16 mouse cellular contexts compared by ENCODE assay signal in genomic region chr5:33203171-33203565, GRCm38 (mm10). TPM values are rescaled to one million over a fixed set of nuclear protein-coding genes. Genes with fewer than 3 reads are reported as not detected.
DNase-seq lines count a peak whose midpoint lies in the region; ATAC-seq and TF ChIP-seq lines count a peak whose summit lies in the region.
"Had no signal": no experiment of that assay in that cellular context is flagged by ENCODE, and none has a peak within 500 bp of the region (broad histone marks: within the 10 kb centered on the region; RNA-seq: fewer than 3 reads in every experiment).

No protein-coding gene starts in this region.

- H3K4me3 ChIP-seq in intestine, embryonic 15.5 days (replicated peaks): no peak overlapping the region
- no peak overlapping the region for H3K4me3 ChIP-seq in intestine, postnatal 0 days (ENCODE audit: low read depth, low read length)
- no peak overlapping the region for H3K4me3 ChIP-seq in lung, embryonic 16.5 days (ENCODE audit: low read length)
- no peak overlapping the region for H3K4me3 ChIP-seq in kidney, adult 2 months (ENCODE audit: insufficient read depth, low read depth, low read length)
- H3K4me3 ChIP-seq: forebrain, embryonic 12.5 days; forebrain, embryonic 15.5 days; heart, adult 2 months had no signal

- H3K27me3 ChIP-seq in intestine, embryonic 15.5 days (replicated peaks): no peaks in the 10 kb centered on the region
- no peaks in the 10 kb centered on the region for H3K27me3 ChIP-seq in intestine, postnatal 0 days (replicated peaks; ENCODE audit: control insufficient read depth, insufficient read depth, low read length)
- H3K27me3 ChIP-seq in lung, embryonic 16.5 days (ENCODE audit: control insufficient read depth, insufficient read depth, low read depth, low read length): no peaks in the 10 kb centered on the region; the same call in 1 of the 2 replicates
- no peaks in the 10 kb centered on the region for H3K27me3 ChIP-seq in kidney, adult 2 months (replicated peaks; ENCODE audit: control insufficient read depth, insufficient read depth, low read length)
- H3K27me3 ChIP-seq: embryonic facial prominence, embryonic 12.5 days; forebrain, embryonic 15.5 days; Patski had no signal

- no peak overlapping the region for H3K9ac ChIP-seq in intestine, embryonic 15.5 days
- no peak overlapping the region for H3K9ac ChIP-seq in intestine, postnatal 0 days (ENCODE audit: low read depth, low read length)
- no peak overlapping the region for H3K9ac ChIP-seq in lung, embryonic 16.5 days (ENCODE audit: low read length)
- H3K9ac ChIP-seq: embryonic facial prominence, embryonic 12.5 days; embryonic facial prominence, embryonic 15.5 days; forebrain, embryonic 12.5 days; forebrain, embryonic 15.5 days; hindbrain, embryonic 14.5 days had no signal

- no peak for DNase-seq in lung, postnatal 36 days
- DNase-seq in kidney, adult 2 months: no peak

- H3K4me2 ChIP-seq in intestine, embryonic 15.5 days (replicated peaks): no peak overlapping the region
- H3K4me2 ChIP-seq in intestine, postnatal 0 days (replicated peaks; ENCODE audit: low read depth): no peak overlapping the region
- H3K4me2 ChIP-seq in lung, embryonic 16.5 days (ENCODE audit: low read depth, low read length): no peak overlapping the region

- WGBS in intestine, embryonic 15.5 days: 81% methylated on average over 6 of the region's 6 CpGs
- WGBS in intestine, postnatal 0 days: 74% methylated on average over 6 of the region's 6 CpGs
- WGBS in lung, embryonic 16.5 days: 71% methylated on average over 6 of the region's 6 CpGs
- 79% methylated on average over 6 of the region's 6 CpGs for WGBS in kidney, adult 2 months

- H3K4me1 ChIP-seq in intestine, embryonic 15.5 days (replicated peaks): 0 out of 2 replicates have a peak, but pooled peaks cover 4% of the 10 kb centered on the region
- no peaks in the 10 kb centered on the region for H3K4me1 ChIP-seq in intestine, postnatal 0 days (replicated peaks; ENCODE audit: control insufficient read depth, insufficient read depth, low read length)
- H3K4me1 ChIP-seq in lung, embryonic 16.5 days (replicated peaks; ENCODE audit: control insufficient read depth, insufficient read depth, low read length): no peaks in the 10 kb centered on the region; the same call in 1 of the 2 replicates
- H3K4me1 ChIP-seq in kidney, adult 2 months (ENCODE audit: control insufficient read depth, insufficient read depth, low read length): no peaks in the 10 kb centered on the region
- H3K4me1 ChIP-seq: embryonic facial prominence, embryonic 12.5 days; forebrain, embryonic 12.5 days had no signal

- no peaks in the 10 kb centered on the region for H3K36me3 ChIP-seq in intestine, embryonic 15.5 days
- no peaks in the 10 kb centered on the region for H3K36me3 ChIP-seq in intestine, postnatal 0 days (ENCODE audit: control insufficient read depth, insufficient read depth)
- H3K36me3 ChIP-seq in lung, embryonic 16.5 days (ENCODE audit: control insufficient read depth, insufficient read depth, low read length): no peaks in the 10 kb centered on the region
- H3K36me3 ChIP-seq in kidney, adult 2 months (ENCODE audit: control insufficient read depth, insufficient read depth, low read length): no peaks in the 10 kb centered on the region
- H3K36me3 ChIP-seq: embryonic facial prominence, embryonic 12.5 days; embryonic facial prominence, embryonic 15.5 days; forebrain, embryonic 12.5 days; forebrain, embryonic 15.5 days had no signal

- no peak for TF ChIP-seq CTCF in intestine, postnatal 0 days (IDR thresholded peaks at IDR 0.05; ENCODE audit: low read depth)
- no peak for TF ChIP-seq CTCF in kidney, adult 2 months (conservative IDR thresholded peaks at IDR 0.05; ENCODE audit: insufficient read depth, insufficient read length, low read depth, low read length)

- no peaks in the 10 kb centered on the region for H3K9me3 ChIP-seq in intestine, embryonic 15.5 days
- no peaks in the 10 kb centered on the region for H3K9me3 ChIP-seq in intestine, postnatal 0 days (ENCODE audit: control insufficient read depth)
- no peaks in the 10 kb centered on the region for H3K9me3 ChIP-seq in lung, embryonic 16.5 days (ENCODE audit: control insufficient read depth, low read length)
- H3K9me3 ChIP-seq: embryonic facial prominence, embryonic 12.5 days; embryonic facial prominence, embryonic 15.5 days; forebrain, embryonic 12.5 days; forebrain, embryonic 15.5 days had no signal

- no peak overlapping the region for H3K27ac ChIP-seq in intestine, embryonic 15.5 days
- no peak overlapping the region for H3K27ac ChIP-seq in intestine, postnatal 0 days (ENCODE audit: low read depth, low read length)
- H3K27ac ChIP-seq in lung, embryonic 16.5 days (ENCODE audit: low read length): no peak overlapping the region
- H3K27ac ChIP-seq in kidney, adult 2 months (ENCODE audit: insufficient read depth, low read depth, low read length): no peak overlapping the region
- H3K27ac ChIP-seq: embryonic facial prominence, embryonic 12.5 days; embryonic facial prominence, embryonic 15.5 days; forebrain, embryonic 12.5 days; forebrain, embryonic 15.5 days; heart, adult 2 months; hindbrain, embryonic 14.5 days; hindbrain, postnatal 0 days had no signal

- no peak for TF ChIP-seq POLR2A in kidney, adult 2 months (IDR thresholded peaks at IDR 0.05; ENCODE audit: low read depth, low read length)

- 0 out of 2 replicates have a peak, but pooled peaks have one; percentile 4 for ATAC-seq in intestine, embryonic 15.5 days
- ATAC-seq in intestine, postnatal 0 days: no peak
- ATAC-seq in lung, embryonic 16.5 days (ENCODE audit: low read depth): 0 out of 2 replicates have a peak, but pooled peaks have one; percentile 1
- ATAC-seq in erythroblast, adult 5-6 weeks (replicated peaks; ENCODE audit: low FRiP score, poor library complexity, severe bottlenecking): peak; percentile 27; the same call in 1 of the 2 replicates
- ATAC-seq: forebrain, embryonic 15.5 days had no signal

RNA-seq across cellular contexts. Expression of gene Spon2, which starts 15.1 kb away (rescaled TPM):
- polyA plus RNA-seq in intestine, embryonic 15.5 days (2015; fragmentation: Nextera tagmentation; extraction: Ambion mirVana): 23.7 and 26.0 TPM in 2 replicates
- 43.0 and 45.4 TPM in 2 replicates for polyA plus RNA-seq in intestine, postnatal 0 days (2015; fragmentation: Nextera tagmentation; extraction: Ambion mirVana)
- 23.4 and 30.2 TPM in 2 replicates for polyA plus RNA-seq in lung, embryonic 16.5 days (2015; fragmentation: Nextera tagmentation; extraction: Ambion mirVana)
- total RNA-seq in erythroblast, adult 5-6 weeks (2015; ENCODE audit: low replicate concordance): 4.0 TPM in 1 of 2 replicates, not detected in the other
- 3.0 TPM in 1 of 2 replicates, not detected in the other for total RNA-seq in erythroblast, adult 5-6 weeks (2017; ENCODE audit: low replicate concordance)
- 1.5 and 2.5 TPM in 2 replicates for polyA plus RNA-seq in kidney, adult 2 months (2012; rRNA removed)
- polyA plus RNA-seq: CD4-positive, CD25-positive, alpha-beta regulatory T cell, adult 4 months; inflammation-experienced regulatory T-cells, adult 6 months had no signal
